In the genomic region with DNA sequence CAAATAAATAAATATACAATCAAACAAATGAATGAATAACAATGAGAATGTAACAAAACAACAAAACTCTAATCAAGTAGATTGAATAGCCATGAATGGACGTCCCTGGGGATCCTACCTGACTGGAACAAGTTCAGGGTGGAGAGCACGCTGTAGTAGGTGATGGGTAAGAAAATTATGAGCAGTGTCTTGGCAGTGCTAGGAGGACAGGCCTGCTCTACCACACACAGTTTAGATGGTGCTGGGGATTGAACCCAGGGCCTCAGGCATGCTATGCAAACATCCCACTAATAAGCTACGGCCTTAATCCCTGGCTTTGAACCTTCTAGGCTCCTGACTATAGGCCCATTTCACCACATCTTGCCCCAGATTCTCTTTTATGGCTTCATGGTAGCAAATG, we compare ENCODE assay signal across 8 mouse cellular contexts. TPM values are rescaled to one million over a fixed set of nuclear protein-coding genes. Genes with fewer than 3 reads are reported as not detected.
A peak's percentile ranks its signal among the peaks of the same experiment; 100 is the strongest.
DNase-seq lines count a peak whose midpoint lies in the region; ATAC-seq lines count a peak whose summit lies in the region.
"Had no signal": no experiment of that assay in that cellular context is flagged by ENCODE, and none has a peak within 500 bp of the region (broad histone marks: within the 10 kb centered on the region; RNA-seq: fewer than 3 reads in every experiment).

No protein-coding gene starts in this region.

- H3K9ac ChIP-seq in kidney, embryonic 15.5 days: peak overlapping the region; percentile 68; the same call in 1 of the 2 replicates
- H3K9ac ChIP-seq in forebrain, embryonic 14.5 days (ENCODE audit: low read length): no peak overlapping the region
- H3K9ac ChIP-seq in limb, embryonic 12.5 days (replicated peaks): no peak overlapping the region
- peak overlapping the region; percentile 78 for H3K9ac ChIP-seq in neural tube, embryonic 13.5 days

- ATAC-seq in kidney, embryonic 15.5 days (replicated peaks; ENCODE audit: low FRiP score): no peak
- ATAC-seq in forebrain, embryonic 14.5 days: no peak
- no peak for ATAC-seq in limb, embryonic 12.5 days (ENCODE audit: insufficient number of reproducible peaks, insufficient read depth, low FRiP score, low TSS enrichment, low read depth)
- ATAC-seq in neural tube, embryonic 13.5 days (ENCODE audit: low read depth): no peak
- ATAC-seq: Patski had no signal

- H3K4me3 ChIP-seq in kidney, embryonic 15.5 days (replicated peaks): peak overlapping the region; percentile 86
- no peak overlapping the region for H3K4me3 ChIP-seq in forebrain, embryonic 14.5 days (ENCODE audit: low read depth, low read length)
- H3K4me3 ChIP-seq in limb, embryonic 12.5 days (replicated peaks): peak overlapping the region; percentile 71; the same call in 1 of the 2 replicates
- peak overlapping the region; percentile 77 for H3K4me3 ChIP-seq in neural tube, embryonic 13.5 days

- peak overlapping the region; percentile 83 for H3K4me2 ChIP-seq in kidney, embryonic 15.5 days
- peak overlapping the region; percentile 90; the same call in 1 of the 2 replicates for H3K4me2 ChIP-seq in forebrain, embryonic 14.5 days (ENCODE audit: low read length)
- H3K4me2 ChIP-seq in limb, embryonic 12.5 days: peak overlapping the region; percentile 85
- H3K4me2 ChIP-seq in neural tube, embryonic 13.5 days: peak overlapping the region; percentile 91

- 96% methylated on average over 3 of the region's 3 CpGs for WGBS in kidney, embryonic 15.5 days
- 93% methylated on average over 3 of the region's 3 CpGs for WGBS in forebrain, embryonic 14.5 days
- WGBS in limb, embryonic 12.5 days: 90% methylated on average over 3 of the region's 3 CpGs
- WGBS in neural tube, embryonic 13.5 days: 92% methylated on average over 3 of the region's 3 CpGs

- no peak overlapping the region for H3K27ac ChIP-seq in kidney, embryonic 15.5 days
- no peak overlapping the region for H3K27ac ChIP-seq in forebrain, embryonic 14.5 days (ENCODE audit: low read depth, low read length)
- H3K27ac ChIP-seq in limb, embryonic 12.5 days: no peak overlapping the region
- no peak overlapping the region for H3K27ac ChIP-seq in neural tube, embryonic 13.5 days (replicated peaks)

- no peak for DNase-seq in kidney, adult 9 months
- DNase-seq in forebrain, embryonic 14.5 days (ENCODE audit: low spot score): no peak
- no peak for DNase-seq in cerebellum, adult 18-20 months
- DNase-seq in ovary, adult 18-20 months (ENCODE audit: low spot score): no peak

- peaks cover 25% of the 10 kb centered on the region for H3K4me1 ChIP-seq in kidney, embryonic 15.5 days
- peaks cover 9% of the 10 kb centered on the region for H3K4me1 ChIP-seq in forebrain, embryonic 14.5 days (ENCODE audit: control insufficient read depth, insufficient read depth, low read length)
- peaks cover 23% of the 10 kb centered on the region for H3K4me1 ChIP-seq in limb, embryonic 12.5 days (replicated peaks)
- peaks cover 22% of the 10 kb centered on the region for H3K4me1 ChIP-seq in neural tube, embryonic 13.5 days (replicated peaks)

- peaks cover 67% of the 10 kb centered on the region for H3K36me3 ChIP-seq in kidney, embryonic 15.5 days
- H3K36me3 ChIP-seq in forebrain, embryonic 14.5 days (ENCODE audit: control insufficient read depth, insufficient read depth, low read length): peaks cover 65% of the 10 kb centered on the region
- peaks cover 61% of the 10 kb centered on the region for H3K36me3 ChIP-seq in limb, embryonic 12.5 days
- peaks cover 63% of the 10 kb centered on the region for H3K36me3 ChIP-seq in neural tube, embryonic 13.5 days

- no peaks in the 10 kb centered on the region for H3K27me3 ChIP-seq in kidney, embryonic 15.5 days
- no peaks in the 10 kb centered on the region for H3K27me3 ChIP-seq in forebrain, embryonic 14.5 days (replicated peaks; ENCODE audit: control insufficient read depth, insufficient read depth, low read length)
- no peaks in the 10 kb centered on the region for H3K27me3 ChIP-seq in limb, embryonic 12.5 days
- no peaks in the 10 kb centered on the region for H3K27me3 ChIP-seq in neural tube, embryonic 13.5 days
- H3K27me3 ChIP-seq: Patski had no signal

- H3K9me3 ChIP-seq in kidney, embryonic 15.5 days (replicated peaks): no peaks in the 10 kb centered on the region
- H3K9me3 ChIP-seq in forebrain, embryonic 14.5 days (replicated peaks; ENCODE audit: control insufficient read depth, low read length): no peaks in the 10 kb centered on the region
- H3K9me3 ChIP-seq in limb, embryonic 12.5 days: no peaks in the 10 kb centered on the region
- no peaks in the 10 kb centered on the region for H3K9me3 ChIP-seq in neural tube, embryonic 13.5 days

RNA-seq across cellular contexts. Expression of gene Ccdc97, which starts 1.4 kb away (rescaled TPM):
- 22.2 and 26.2 TPM in 2 replicates for polyA plus RNA-seq in kidney, embryonic 15.5 days (2015; fragmentation: Nextera tagmentation; extraction: Ambion mirVana)
- polyA plus RNA-seq in forebrain, embryonic 14.5 days (2014; fragmentation: Nextera tagmentation; extraction: Ambion mirVana): 39.6 and 40.7 TPM in 2 replicates
- 20.6 and 23.6 TPM in 2 replicates for polyA plus RNA-seq in limb, embryonic 12.5 days (2016; fragmentation: Nextera tagmentation; extraction: Ambion mirVana)
- polyA plus RNA-seq in neural tube, embryonic 13.5 days (2015; fragmentation: Nextera tagmentation; extraction: Ambion mirVana): 33.0 and 38.2 TPM in 2 replicates

RNA-seq across cellular contexts. Expression of gene Tgfb1, which starts 30.7 kb away (rescaled TPM):
- polyA plus RNA-seq in kidney, embryonic 15.5 days (2015; fragmentation: Nextera tagmentation; extraction: Ambion mirVana): 3.0 and 3.1 TPM in 2 replicates
- 0.61 and 0.83 TPM in 2 replicates for polyA plus RNA-seq in forebrain, embryonic 14.5 days (2014; fragmentation: Nextera tagmentation; extraction: Ambion mirVana)
- polyA plus RNA-seq in limb, embryonic 12.5 days (2016; fragmentation: Nextera tagmentation; extraction: Ambion mirVana): 1.6 and 2.2 TPM in 2 replicates
- polyA plus RNA-seq in neural tube, embryonic 13.5 days (2015; fragmentation: Nextera tagmentation; extraction: Ambion mirVana): 1.2 and 2.1 TPM in 2 replicates

RNA-seq across cellular contexts. Expression of gene B9d2, which starts 36.9 kb away (rescaled TPM):
- polyA plus RNA-seq in kidney, embryonic 15.5 days (2015; fragmentation: Nextera tagmentation; extraction: Ambion mirVana): 28.4 and 32.3 TPM in 2 replicates
- polyA plus RNA-seq in forebrain, embryonic 14.5 days (2014; fragmentation: Nextera tagmentation; extraction: Ambion mirVana): 44.3 and 57.6 TPM in 2 replicates
- 30.4 and 30.5 TPM in 2 replicates for polyA plus RNA-seq in limb, embryonic 12.5 days (2016; fragmentation: Nextera tagmentation; extraction: Ambion mirVana)
- polyA plus RNA-seq in neural tube, embryonic 13.5 days (2015; fragmentation: Nextera tagmentation; extraction: Ambion mirVana): 33.6 and 42.6 TPM in 2 replicates

RNA-seq across cellular contexts. Expression of gene Hnrnpul1, which starts 37.1 kb away (rescaled TPM):
- 61.3 and 65.0 TPM in 2 replicates for polyA plus RNA-seq in kidney, embryonic 15.5 days (2015; fragmentation: Nextera tagmentation; extraction: Ambion mirVana)
- 53.6 and 61.2 TPM in 2 replicates for polyA plus RNA-seq in forebrain, embryonic 14.5 days (2014; fragmentation: Nextera tagmentation; extraction: Ambion mirVana)
- polyA plus RNA-seq in limb, embryonic 12.5 days (2016; fragmentation: Nextera tagmentation; extraction: Ambion mirVana): 67.6 and 75.0 TPM in 2 replicates
- 45.1 and 51.1 TPM in 2 replicates for polyA plus RNA-seq in neural tube, embryonic 13.5 days (2015; fragmentation: Nextera tagmentation; extraction: Ambion mirVana)

RNA-seq across cellular contexts. Expression of gene Tmem91, which starts 42.5 kb away (rescaled TPM):
- polyA plus RNA-seq in kidney, embryonic 15.5 days (2015; fragmentation: Nextera tagmentation; extraction: Ambion mirVana): 2.4 and 2.8 TPM in 2 replicates
- polyA plus RNA-seq in forebrain, embryonic 14.5 days (2014; fragmentation: Nextera tagmentation; extraction: Ambion mirVana): 11.1 and 16.4 TPM in 2 replicates
- 2.7 and 3.1 TPM in 2 replicates for polyA plus RNA-seq in limb, embryonic 12.5 days (2016; fragmentation: Nextera tagmentation; extraction: Ambion mirVana)
- polyA plus RNA-seq in neural tube, embryonic 13.5 days (2015; fragmentation: Nextera tagmentation; extraction: Ambion mirVana): 13.1 and 14.3 TPM in 2 replicates

Comparison
In these comparisons a context has a peak if more than half of its experiments do, and no peak if none do; other contexts are left out.
1. H3K9ac ChIP-seq: peak in kidney, embryonic 15.5 days (single experiment) and neural tube, embryonic 13.5 days (single experiment); none in forebrain, embryonic 14.5 days (single experiment) and limb, embryonic 12.5 days (single experiment).
2. Peak in every context shown above with its lines, with median percentiles within 50 percentile points of each other: H3K4me2 ChIP-seq.